Mouse (Mus musculus) G1E-ER4 (cell line): ENCODE measurements around the gene Oasl2. TPM values are rescaled to one million over a fixed set of nuclear protein-coding genes. Genes with fewer than 3 reads are reported as not detected.
"Not testable (repeated sequence)": the region's sequence is repeated elsewhere in the genome, so short reads cannot be mapped to it uniquely, and the experiment has no call there.

Source experiments
- GATA1 ChIP-seq: IDR thresholded peaks from one replicate; pipeline ENCODE4 v1.8.0; 2012; ENCODE audit warnings: low read length, inconsistent platforms
- polyA plus RNA-seq: library from polyadenylated mRNA; stranded (reverse); fragments of >175 nt; gene quantifications from 2 replicates; pipeline ENCODE4 v1.2.3, GENCODE M21; 2012

The Oasl2 gene
- polyA plus RNA-seq, result not detected in 2 replicates

GRCm38 (mm10) chr5:114896688-114897373 lies at the start of gene Oasl2:
TSS of gene Oasl2 (plus strand) at chr5:114896936.
- no peak for TF ChIP-seq GATA1

GRCm38 (mm10) chr5:114851565-114852236 lies 45.0 kb upstream of the Oasl2 start:
- TF ChIP-seq GATA1, result no peak

- TF ChIP-seq GATA1, result not testable (repeated sequence)
These were observed 43.4 kb upstream of the Oasl2 start, which contains the start of gene 4930519G04Rik for GRCm38 (mm10) chr5:114853364-114853763. TSS of gene 4930519G04Rik (plus strand) at chr5:114853664.

- TF ChIP-seq GATA1, result no peak
These were observed 38.2 kb upstream of the Oasl2 start, which contains the start of gene Gm9936 for GRCm38 (mm10) chr5:114858582-114858981. TSS of gene Gm9936 (minus strand) at chr5:114858682.

GRCm38 (mm10) chr5:114859253-114859652 lies 37.5 kb upstream of the Oasl2 start:
- TF ChIP-seq GATA1, result no peak

DNA sequence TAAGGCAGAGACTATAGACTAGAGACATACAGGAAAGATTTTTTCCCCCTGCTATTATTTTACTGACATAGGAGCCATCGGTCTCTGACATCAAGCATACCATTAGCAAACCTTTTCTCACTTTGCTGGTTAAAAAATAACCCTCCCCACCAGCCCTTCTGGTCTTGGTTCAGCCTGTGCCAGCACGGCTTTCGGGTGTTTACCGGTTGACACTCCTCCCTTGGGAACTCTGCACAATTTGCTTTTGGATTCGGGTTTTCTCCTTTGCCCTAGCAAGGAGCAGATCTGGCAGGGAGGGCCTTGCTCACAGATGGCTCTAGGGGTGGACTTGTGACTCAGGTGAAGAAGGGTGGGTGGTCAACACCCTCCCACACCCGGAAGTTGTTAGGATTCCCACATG lies 35.0 kb upstream of the Oasl2 start:
- no peak for TF ChIP-seq GATA1

GRCm38 (mm10) chr5:114864813-114865212 lies 31.9 kb upstream of the Oasl2 start:
- no peak for TF ChIP-seq GATA1

GRCm38 (mm10) chr5:114865279-114865678 lies 31.5 kb upstream of the Oasl2 start:
- TF ChIP-seq GATA1, result no peak

DNA sequence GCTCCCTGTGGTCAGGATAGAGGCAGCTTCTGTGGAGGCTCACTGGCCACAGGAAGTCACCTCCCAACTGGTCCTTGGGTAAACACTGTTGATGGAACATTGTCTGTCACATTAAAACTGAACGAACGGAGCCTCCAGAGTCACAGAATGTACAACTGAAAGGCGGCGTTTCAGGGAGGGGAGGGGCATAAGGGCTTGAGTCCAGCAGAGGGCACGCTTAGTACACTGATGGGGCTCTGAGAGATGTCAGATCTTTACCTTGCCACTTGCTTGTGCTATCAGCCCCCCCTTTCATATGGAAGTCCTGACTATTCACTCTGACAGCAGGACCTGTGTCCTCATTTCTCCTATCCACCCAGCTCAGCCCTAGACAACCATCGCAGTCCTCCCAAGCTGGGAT lies 20.9 kb upstream of the Oasl2 start:
- TF ChIP-seq GATA1, result no peak

GRCm38 (mm10) chr5:114876331-114876730 lies 20.4 kb upstream of the Oasl2 start:
- TF ChIP-seq GATA1, result no peak

GRCm38 (mm10) chr5:114877487-114877886 lies 19.2 kb upstream of the Oasl2 start:
- TF ChIP-seq GATA1, result no peak

DNA sequence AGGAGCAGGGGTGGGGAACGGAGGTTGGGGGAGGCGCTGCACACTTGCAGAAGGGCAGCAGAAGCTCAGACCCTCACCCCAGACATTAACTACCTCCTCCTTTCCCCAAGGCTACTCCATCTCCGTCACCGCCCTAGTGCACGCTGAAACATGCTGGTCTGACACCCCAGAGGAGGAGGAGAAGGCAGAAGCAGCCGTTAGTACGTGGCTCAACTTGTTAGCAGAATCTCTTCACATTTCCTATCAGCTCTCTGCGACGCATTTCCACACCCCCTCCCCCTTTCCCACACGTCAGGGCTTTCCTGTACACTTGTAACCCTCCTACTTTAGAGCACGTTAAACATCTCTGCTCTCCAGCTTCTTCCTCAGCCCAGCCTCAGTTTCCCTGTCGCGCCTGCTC lies 17.3 kb upstream of the Oasl2 start:
- TF ChIP-seq GATA1, result no peak

DNA sequence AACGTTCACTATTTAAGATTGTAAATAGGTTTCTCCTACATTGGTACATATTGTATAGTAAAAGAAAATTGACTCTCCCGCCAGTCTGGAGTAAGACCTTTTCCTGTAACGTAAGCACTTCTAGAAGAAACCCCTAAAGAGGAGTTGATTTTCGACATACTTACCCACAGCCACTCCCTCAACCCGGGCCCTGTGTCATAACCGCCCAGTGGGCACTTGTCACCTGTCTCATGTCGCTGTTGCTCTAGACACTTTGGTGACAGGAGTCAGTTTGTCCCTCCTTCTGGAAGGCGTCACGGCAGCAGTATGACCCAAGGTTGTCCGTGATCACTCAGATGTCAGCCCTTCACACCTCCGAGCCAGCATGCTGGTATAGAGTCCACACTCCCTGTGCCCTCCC lies 13.7 kb upstream of the Oasl2 start:
- TF ChIP-seq GATA1, result no peak

DNA sequence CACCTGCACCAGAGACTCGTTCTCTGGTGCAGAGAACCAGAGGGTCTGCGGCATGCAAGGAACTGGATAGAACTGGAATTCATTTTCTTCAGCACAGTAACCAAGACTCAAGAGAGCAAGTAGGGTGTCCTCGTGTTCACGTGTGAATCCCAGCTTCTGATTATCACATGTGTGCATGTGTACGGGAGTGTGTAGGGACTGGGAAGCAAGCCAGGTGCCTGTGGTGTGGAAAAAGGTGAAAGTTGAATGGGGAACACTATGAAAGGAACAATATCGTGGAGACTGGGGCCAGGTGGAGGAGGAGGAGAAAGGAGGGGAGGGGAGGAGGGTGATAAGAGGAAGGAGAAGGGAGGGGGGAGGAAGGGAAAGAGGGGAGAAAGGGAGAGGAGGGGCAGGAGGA lies 9.9 kb upstream of the Oasl2 start:
- no peak for TF ChIP-seq GATA1

DNA sequence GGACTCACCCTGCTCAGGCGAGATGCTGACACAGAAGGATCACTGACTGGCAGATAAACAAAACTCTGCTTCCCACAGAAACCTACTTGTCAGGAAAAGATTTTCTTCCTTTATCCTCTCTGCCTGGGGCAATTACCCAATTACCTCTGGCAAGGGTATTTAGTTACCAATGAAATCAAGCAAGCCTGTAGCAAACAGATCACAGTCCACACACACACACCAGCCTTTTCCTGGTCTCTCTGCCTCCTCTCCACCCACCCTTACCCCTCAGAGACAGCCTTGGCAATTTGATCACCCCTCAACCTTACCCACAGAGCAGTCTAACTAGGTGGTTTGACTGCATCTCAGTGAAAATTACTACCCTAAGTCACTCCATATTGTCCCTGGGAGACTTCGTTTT lies 7.7 kb upstream of the Oasl2 start:
- no peak for TF ChIP-seq GATA1

DNA sequence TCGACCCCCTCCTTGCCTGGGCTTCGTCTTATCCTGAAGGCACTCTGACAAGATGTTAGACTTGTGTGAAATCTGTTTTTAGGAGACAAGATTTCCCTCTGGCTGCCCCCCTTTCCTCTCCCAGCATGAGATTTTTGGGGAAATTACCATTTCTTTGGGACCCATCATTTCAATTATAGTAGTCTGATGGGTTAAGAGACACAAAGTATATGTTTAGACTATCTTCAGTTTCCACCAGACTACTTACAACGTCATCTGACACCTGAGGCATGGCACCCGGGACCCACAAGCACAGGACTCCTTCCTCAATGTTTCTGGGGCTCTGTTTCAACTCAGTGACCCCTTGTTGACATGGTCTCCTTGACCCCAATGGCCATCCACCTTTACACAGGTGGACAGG lies 1.2 kb upstream of the Oasl2 start:
- no peak for TF ChIP-seq GATA1

GRCm38 (mm10) chr5:114897374-114897793 lies 648 bp downstream of the Oasl2 start:
- no peak for TF ChIP-seq GATA1
